Mouse (Mus musculus): ENCODE results near the gene Tacc2.

GRCm38 (mm10) chr7:130648061-130648460 lies 70.8 kb downstream of the Tacc2 start:
- TF ChIP-seq CTCF (IDR thresholded peaks at IDR 0.05; ENCODE audit: low read depth, low read length) (no peak), POLR2A (IDR thresholded peaks at IDR 0.05; ENCODE audit: insufficient read depth, low read length) (no peak), EP300 (IDR thresholded peaks at IDR 0.05; ENCODE audit: insufficient read depth, low read depth, low read length) (no peak)

All from ES-Bruce4 (cell line).